Mouse (Mus musculus): ENCODE measurements around the gene Nfkbia.
A peak's percentile ranks its signal among the peaks of the same experiment; 100 is the strongest.

Nfkbia gene

DNA sequence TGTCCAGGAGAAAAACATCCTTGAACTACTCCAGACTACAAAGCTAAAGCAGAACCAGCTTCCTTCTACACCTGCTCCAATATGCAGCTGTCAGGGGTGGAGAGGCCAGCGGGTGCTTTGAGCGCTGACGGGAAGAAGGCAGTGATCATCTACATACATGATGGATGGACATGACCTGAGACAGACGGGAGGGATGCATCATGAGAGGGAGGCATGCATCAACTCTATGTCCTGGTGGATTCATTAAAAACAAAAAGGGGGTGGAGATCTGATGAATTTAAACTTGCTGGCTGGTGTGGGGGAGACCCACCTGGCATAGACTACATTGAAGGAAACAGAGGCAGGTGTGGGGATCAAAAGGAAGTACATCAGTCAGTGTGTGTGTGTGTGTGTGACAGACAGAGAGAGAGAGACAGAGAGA lies 48.4 kb downstream of the Nfkbia start:
- DNase-seq (ENCODE audit: inconsistent age in 2 of 2, low spot score in 1 of 2), result peak in 1 of 2 experiments; percentile 58

DNA sequence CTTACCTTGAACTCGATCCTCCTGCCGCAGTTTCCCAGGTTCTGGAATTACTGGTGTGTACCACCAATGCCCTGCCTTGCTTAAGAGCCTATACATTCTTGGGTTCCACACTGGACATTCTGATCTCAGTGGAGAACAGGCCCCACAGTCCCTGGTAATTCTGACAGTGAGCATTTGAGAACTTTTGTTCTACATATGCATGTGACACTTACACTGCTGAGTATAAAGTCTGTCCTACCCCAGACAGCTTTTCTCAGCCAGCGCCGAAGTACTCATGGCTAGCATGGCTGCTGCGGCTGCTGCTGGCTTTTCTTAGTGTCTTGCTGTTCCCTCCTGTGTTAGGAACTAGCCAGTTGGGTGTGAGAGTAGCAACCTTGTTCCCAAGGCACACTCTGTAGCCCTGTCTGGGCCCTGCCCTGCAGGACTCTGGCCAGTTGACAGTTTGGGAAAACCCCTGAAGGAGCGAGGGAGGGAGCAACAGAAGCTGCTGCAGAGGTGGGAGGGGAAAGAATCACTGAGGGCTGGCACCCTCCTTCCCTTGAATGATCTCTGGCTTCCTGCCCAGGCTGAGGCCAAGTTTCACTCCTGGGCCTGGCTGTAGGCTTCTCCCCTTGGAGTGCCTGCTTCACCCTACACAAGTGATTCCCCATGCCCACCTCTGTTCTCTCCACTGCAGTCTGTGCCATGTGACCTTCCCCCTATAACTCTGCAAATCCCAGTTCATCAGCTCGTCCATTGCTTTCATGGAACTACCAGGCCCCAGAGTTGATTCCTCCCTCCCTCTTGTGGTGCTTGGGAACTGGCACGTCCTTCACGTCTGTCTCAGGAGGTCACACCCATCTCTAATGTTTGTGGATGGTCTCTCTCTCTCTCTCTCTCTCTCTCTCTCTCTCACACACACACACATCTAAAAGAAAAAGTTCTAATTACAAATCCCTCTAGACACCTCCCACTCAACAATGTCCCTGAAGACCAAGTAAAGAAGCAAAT lies 49.3 kb downstream of the Nfkbia start:
- peak; percentile 88 to 95 for DNase-seq (ENCODE audit: inconsistent age in 2 of 2, low spot score in 1 of 2)

DNA sequence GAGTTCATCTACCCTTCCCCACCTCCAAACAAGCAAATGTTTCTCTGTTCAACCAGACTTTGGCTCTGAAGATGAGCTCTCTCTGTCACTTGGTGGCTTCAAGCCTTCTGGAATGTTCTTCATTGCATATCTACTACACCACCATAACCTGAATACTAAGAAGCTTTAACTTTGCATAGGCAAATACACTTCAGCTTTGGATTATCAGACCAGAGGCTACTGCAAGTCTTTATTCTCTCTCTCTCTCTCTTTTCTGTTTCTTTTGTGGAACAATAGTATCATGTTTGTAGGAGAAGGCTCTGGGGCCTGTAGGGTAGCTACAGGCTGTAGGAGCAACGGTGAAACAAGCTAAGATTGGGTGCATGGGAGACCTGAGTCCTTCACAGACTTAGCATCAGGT lies 50.2 kb downstream of the Nfkbia start:
- DNase-seq (ENCODE audit: inconsistent age in 2 of 2, low spot score in 1 of 2), result no peak

DNA sequence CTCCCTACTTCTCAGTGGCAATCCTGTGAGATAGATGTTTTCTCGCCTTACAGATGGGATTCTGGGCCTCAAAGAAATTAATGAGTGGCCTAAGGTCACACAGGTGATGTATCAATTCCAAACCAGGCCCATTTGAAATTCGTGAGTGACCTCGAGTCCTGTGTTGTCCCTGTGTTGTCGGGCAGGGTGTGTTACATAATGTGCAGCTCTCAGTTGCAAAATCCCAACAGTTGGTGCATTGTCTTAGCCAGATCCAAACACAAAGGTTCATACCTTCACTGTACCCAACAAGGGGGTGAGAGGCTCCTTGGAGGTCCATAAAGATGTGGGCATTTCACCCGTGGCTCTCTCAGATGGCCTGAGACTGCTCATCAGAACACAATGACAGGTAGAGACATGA lies 52.0 kb downstream of the Nfkbia start:
- DNase-seq (ENCODE audit: inconsistent age in 2 of 2, low spot score in 1 of 2), result peak in 1 of 2 experiments; percentile 61

Measured in adrenal gland, adult (tissue).